Mouse (Mus musculus) kidney, adult 8-10 months (tissue): ENCODE data around the gene Psmd9.

Experiments
- DNase-seq, 2 experiments: peaks; one replicate each; pipeline ENCODE4 v3.0.0; 2022

The Psmd9 gene

DNA sequence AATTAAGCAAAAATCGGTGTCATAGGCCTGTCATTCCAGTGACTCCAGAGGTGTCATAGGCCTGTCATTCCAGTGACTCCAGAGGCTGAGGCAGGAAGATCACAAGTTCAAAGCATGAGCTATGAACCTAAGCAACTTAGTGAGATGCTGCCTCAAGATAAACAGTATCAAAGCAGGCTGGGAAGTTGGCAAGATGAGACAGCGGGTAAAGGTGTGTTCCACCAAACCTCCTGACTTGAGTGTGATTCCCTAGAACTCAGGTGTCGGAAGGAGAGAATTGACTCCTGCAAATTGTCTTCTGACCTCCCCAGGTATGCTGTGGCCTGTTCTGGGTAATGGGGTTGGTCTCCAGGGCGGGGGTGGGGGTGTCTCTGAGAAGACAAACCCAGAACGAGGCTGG is at the start of gene Psmd9:
TSS of gene Psmd9 (plus strand) at position 130 of the 400 bp plus-strand sequence.
- no peak for DNase-seq

- DNase-seq: no peak
Observed at GRCm38 (mm10) chr5:123120624-123121215, 48.5 kb upstream of the Psmd9 start.

DNA sequence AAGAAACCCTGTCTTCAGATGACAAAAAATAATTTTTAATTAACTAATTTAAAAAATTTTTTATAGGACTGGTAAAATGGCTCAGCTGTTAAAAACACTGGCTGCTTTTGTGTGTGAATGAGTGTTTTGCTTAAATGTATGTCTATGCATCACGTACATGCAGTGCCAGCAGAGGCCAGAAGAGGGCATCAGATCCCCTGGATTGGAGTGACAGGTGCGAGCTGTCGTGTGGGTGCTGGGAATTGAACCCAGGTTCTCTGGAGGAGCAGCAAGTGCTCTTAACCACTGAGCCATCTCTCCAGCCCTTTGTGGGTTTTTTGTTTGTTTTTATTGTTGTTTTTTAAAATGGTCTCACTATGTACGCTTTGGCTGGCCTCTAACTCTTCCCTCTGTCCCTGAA is 47.0 kb upstream of the Psmd9 start:
- no peak for DNase-seq

DNA sequence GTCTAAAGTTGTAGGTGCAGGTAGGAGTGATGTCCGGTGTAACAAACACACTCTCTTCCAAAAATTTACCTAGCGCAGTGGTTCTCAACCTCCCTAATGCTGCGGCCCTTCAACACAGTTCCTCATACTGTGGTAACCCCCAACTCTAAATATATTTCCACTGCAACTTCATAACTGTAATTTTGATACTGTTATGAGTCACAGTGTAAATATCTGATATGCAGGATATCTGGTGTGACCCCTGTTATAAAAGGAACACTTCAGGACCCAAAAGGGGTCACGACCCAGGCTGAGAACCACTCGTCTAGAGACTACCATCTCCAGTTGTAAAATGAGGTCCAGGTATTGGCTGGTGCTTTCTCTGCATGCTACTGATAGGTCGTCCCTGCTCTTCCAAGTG is 44.1 kb upstream of the Psmd9 start:
- DNase-seq: no peak

GRCm38 (mm10) chr5:123125638-123126406 is 43.4 kb upstream of the Psmd9 start:
- peak in 1 of 2 experiments; percentile 35 for DNase-seq

- DNase-seq: no peak
Observed at GRCm38 (mm10) chr5:123127031-123127430, 42.2 kb upstream of the Psmd9 start.

DNA sequence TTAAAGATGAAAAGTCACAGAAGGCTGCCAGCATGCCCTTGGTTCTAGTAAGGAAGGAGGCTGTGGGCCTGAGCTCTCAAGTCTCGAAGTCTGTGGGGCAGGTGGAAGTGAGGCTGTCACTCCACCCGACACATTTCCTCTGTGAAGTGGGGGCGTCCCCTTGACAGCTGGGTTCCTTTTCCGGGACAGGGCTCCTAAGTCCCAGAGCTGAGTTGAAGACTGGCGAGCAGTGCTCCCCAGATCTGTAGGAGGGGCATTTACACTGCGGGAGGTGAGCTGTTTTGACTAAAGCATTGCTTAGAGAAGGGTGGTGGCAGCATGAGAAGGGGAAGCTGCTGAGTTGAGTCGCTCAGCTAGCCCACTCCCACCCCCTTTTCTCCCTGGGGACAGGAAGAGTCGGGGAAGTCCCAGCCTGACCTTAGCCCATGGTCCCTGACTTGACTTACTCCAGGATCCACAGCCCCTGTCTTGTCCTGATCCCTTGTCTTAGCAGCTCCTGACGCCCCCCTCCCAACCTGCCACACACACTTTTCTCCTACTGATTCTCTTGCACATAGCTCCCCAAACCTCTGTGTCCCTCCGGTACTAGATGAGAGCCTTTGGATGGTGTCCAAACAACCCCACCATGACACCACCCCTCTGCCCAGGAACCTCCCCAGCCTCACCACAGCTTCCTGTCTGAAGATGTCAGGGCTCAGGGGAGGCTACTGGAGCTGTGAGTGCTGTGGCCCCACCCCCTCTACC is 40.6 kb upstream of the Psmd9 start:
- DNase-seq: no peak

- DNase-seq: no peak
Observed at GRCm38 (mm10) chr5:123129170-123129757, 39.9 kb upstream of the Psmd9 start.

GRCm38 (mm10) chr5:123130030-123130813 is 39.0 kb upstream of the Psmd9 start:
- no peak for DNase-seq

- no peak for DNase-seq
Observed at GRCm38 (mm10) chr5:123130814-123131148, 38.4 kb upstream of the Psmd9 start.

DNA sequence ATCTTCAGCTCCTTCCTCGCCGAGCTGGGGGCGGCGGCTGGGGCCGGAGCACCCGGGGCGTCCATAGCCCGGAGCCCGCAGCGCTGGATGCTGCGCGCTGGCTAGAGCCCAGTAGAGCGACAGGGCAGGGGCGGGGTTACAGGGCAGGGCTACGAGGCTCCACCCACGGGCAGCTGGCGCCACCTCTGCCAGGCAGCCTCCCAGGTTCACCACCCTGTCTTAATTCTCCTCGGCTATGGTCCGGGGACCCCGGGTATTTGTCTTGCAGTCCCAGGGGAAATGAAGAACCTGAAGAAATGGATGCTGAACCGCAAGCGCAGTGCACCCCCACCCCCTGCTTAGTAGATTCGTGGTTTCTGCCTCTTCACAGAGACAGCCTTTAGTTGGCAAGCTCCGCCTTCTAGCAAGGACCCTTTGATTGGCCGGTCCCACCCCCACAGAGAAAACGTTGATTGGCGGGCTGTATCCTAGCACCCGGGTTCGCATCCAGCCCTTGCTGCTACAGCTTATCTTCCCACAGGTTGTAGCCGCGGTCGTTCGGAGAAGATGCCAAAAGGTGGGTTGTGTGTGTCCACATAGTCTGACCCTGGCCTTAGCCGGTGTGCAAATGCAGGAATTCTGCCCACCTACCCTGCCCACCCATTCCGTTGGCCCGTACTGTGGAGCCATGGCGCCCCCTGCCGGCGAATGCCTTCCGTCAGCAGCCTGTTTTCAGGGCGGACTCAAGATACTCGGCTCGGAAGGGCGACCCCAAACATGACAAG is 36.7 kb upstream of the Psmd9 start, which contains the start of gene Rhof:
TSS of gene Rhof (minus strand) at position 385 of the 764 bp plus-strand sequence.
- DNase-seq: peak in 1 of 2 experiments; percentile 83

DNA sequence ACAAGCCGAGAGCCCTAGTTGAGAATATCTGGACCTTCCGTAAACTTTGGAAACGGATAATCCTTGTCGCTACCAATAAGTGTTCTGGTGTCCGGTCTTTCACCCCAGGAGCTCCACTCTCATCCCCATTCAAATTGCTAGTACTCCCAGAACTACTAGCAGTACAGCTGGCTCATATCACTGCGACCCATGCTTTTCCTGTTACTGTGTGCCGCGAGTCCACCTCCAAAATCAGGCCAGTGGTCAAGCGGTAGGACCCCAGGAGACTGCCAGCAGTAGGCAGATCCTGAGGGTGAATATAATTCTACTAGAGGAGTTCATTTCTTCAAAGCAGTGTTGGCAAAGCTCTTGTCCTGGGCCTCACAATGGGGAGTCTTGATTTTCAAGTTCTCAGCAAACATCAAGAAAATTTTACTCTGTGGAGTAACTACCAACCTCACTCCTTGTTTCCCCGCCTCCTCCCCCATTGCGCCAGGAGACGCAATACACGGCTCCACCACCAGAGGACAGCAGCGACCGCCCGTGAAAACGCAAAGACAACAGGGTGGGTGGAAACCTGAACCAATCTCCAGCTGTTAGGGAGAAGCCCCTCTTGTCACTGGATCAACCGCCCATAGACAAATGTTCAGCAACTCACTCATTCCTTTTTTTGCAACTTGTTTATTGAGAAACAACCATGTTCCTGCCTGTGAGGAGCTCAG is 36.0 kb upstream of the Psmd9 start:
- peak in 1 of 2 experiments; percentile 90 for DNase-seq

DNA sequence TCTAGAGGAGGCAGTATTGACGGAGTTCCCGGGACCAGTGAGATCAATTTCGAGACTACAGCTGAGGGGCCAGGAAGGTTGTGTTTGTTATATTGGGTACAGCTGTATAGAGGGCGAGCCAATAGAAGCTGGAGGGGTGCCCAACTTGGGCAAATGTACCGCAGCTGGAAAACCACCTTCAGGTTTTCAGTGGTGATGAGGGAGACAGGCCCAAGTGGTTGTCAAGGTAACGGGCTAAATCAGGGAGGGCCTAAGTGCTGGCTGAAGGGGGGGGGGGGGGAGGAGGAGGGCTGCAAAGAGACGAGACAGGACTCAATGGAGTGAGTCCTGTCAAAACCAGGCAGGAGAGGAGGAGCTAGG is 35.4 kb upstream of the Psmd9 start:
- DNase-seq: no peak

- peak in 1 of 2 experiments; percentile 61 for DNase-seq
Observed at GRCm38 (mm10) chr5:123134186-123134874, 34.9 kb upstream of the Psmd9 start.

DNA sequence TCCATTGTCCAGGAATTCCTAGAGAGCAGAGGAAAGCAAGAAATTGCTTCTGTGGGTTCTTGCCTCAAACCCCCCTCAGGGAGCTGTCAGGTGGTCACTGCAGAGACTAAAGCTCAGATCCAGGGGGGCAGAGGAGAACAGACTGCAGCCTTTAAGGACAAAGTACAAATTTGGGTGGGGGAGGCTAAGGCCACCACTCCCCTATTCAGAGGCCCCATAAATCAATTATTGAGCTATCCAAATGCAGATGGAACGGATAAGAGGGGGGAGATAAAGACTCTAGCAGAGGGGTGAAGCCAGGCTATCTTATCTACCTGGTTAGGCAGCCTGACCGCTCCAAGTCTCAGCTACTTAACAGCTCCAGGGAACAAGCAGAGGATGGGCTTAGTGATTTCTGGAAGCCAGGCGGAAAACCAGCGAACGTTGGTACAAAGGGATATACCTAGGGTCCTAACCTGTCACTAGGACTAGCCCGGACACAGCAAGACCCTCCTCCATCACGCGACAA is 34.3 kb upstream of the Psmd9 start:
- no peak for DNase-seq

GRCm38 (mm10) chr5:123135471-123136360 is 33.5 kb upstream of the Psmd9 start:
- DNase-seq: peak; percentile 95 to 96

- DNase-seq: peak; percentile 94 to 95
Observed at GRCm38 (mm10) chr5:123136361-123137043, 32.7 kb upstream of the Psmd9 start.

DNA sequence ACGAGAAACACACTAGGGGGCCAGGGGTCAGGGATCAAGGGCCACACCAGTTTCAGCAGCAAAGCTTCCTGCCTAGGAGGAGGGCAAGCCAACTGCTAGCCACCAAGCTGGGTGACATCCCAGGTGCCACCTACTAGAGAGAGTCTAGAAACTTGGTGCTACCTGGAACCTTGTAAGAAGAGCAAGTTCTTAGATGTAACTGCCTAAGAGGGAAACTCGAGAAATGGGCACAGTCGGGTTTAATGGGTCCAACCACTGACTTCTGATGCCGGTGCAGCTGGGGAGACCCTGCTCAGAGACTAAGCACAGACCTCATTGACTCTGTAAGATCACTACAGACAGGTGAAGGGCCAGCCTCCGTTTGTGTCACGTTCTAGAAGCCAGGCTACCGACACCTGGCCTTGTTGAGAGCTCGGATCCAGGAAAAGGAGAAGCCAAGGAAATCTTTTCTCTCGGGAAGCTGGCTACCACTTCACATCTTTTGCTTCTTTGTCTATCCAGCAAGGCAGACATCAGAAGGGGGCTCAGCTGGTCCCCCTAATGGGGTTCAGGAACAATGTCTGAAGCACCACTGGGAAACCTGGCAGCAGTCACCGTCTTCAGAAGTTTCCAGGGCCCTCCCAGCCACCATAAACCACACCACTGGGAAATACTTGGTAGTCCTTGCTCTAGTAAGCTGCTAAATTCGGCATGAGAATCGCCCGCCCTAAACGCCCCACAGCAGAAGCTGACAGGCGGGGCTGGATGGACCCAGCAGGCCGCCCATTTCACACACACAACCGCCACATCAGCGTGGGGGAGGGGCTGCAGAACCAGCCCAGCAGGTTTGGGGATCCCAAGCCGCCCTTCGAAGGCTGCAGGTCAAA is 31.9 kb upstream of the Psmd9 start:
- peak; percentile 89 to 93 for DNase-seq
